Mouse (Mus musculus): Measurements from ENCODE around the gene Galnt13. TPM values are rescaled to one million over a fixed set of nuclear protein-coding genes. Genes with fewer than 3 reads are reported as not detected.

The Galnt13 gene
- polyA plus RNA-seq, 1 experiment = not detected

GRCm38 (mm10) chr2:55034610-55035009, 598.5 kb downstream of the Galnt13 start:
- Histone ChIP-seq H3K27me3 (ENCODE audit: control insufficient read depth) (no peaks in the 10 kb centered on the region), H3K4me1 (ENCODE audit: control insufficient read depth) (no peaks in the 10 kb centered on the region), H3K9me3 (ENCODE audit: control insufficient read depth, low read length) (no peaks in the 10 kb centered on the region), H3K36me3 (ENCODE audit: control insufficient read depth) (no peaks in the 10 kb centered on the region), H3K4me3 (replicated peaks) (no peak overlapping the region)
- TF ChIP-seq TAL1 (IDR thresholded peaks at IDR 0.05; ENCODE audit: low read length) (no peak), GATA1 (IDR thresholded peaks at IDR 0.05; ENCODE audit: low read length) (no peak)

GRCm38 (mm10) chr2:55065469-55066315, 629.6 kb downstream of the Galnt13 start:
- TF ChIP-seq TAL1 (IDR thresholded peaks at IDR 0.05; ENCODE audit: low read length) (no peak), GATA1 (IDR thresholded peaks at IDR 0.05; ENCODE audit: low read length) (no peak)
- no peaks in the 10 kb centered on the region for H3K36me3 ChIP-seq (ENCODE audit: control insufficient read depth)
- no peaks in the 10 kb centered on the region for H3K27me3 ChIP-seq (ENCODE audit: control insufficient read depth)
- H3K4me3 ChIP-seq (replicated peaks) = no peak overlapping the region
- H3K4me1 ChIP-seq (ENCODE audit: control insufficient read depth) = no peaks in the 10 kb centered on the region
- no peaks in the 10 kb centered on the region for H3K9me3 ChIP-seq (ENCODE audit: control insufficient read depth, low read length)

GRCm38 (mm10) chr2:55085580-55085979, 649.5 kb downstream of the Galnt13 start:
- H3K27me3 ChIP-seq (ENCODE audit: control insufficient read depth) = no peaks in the 10 kb centered on the region
- no peaks in the 10 kb centered on the region for H3K36me3 ChIP-seq (ENCODE audit: control insufficient read depth)
- H3K4me3 ChIP-seq (replicated peaks) = no peak overlapping the region
- TF ChIP-seq TAL1 (IDR thresholded peaks at IDR 0.05; ENCODE audit: low read length) (no peak), GATA1 (IDR thresholded peaks at IDR 0.05; ENCODE audit: low read length) (no peak)
- no peaks in the 10 kb centered on the region for H3K9me3 ChIP-seq (ENCODE audit: control insufficient read depth, low read length)
- no peaks in the 10 kb centered on the region for H3K4me1 ChIP-seq (ENCODE audit: control insufficient read depth)

- Histone ChIP-seq H3K9me3 (ENCODE audit: control insufficient read depth, low read length) (no peaks in the 10 kb centered on the region), H3K4me3 (replicated peaks) (no peak overlapping the region), H3K27me3 (ENCODE audit: control insufficient read depth) (no peaks in the 10 kb centered on the region), H3K36me3 (ENCODE audit: control insufficient read depth) (no peaks in the 10 kb centered on the region), H3K4me1 (ENCODE audit: control insufficient read depth) (no peaks in the 10 kb centered on the region)
- TF ChIP-seq TAL1 (IDR thresholded peaks at IDR 0.05; ENCODE audit: low read length) (no peak), GATA1 (IDR thresholded peaks at IDR 0.05; ENCODE audit: low read length) (no peak)
Measured at GRCm38 (mm10) chr2:55088034-55088433, 651.9 kb downstream of the Galnt13 start.

GRCm38 (mm10) chr2:55090332-55090731, 654.2 kb downstream of the Galnt13 start:
- H3K27me3 ChIP-seq (ENCODE audit: control insufficient read depth) = no peaks in the 10 kb centered on the region
- H3K4me1 ChIP-seq (ENCODE audit: control insufficient read depth) = no peaks in the 10 kb centered on the region
- no peak for TF ChIP-seq TAL1 (IDR thresholded peaks at IDR 0.05; ENCODE audit: low read length)
- TF ChIP-seq GATA1 (IDR thresholded peaks at IDR 0.05; ENCODE audit: low read length) = no peak
- H3K4me3 ChIP-seq (replicated peaks) = no peak overlapping the region
- H3K36me3 ChIP-seq (ENCODE audit: control insufficient read depth) = no peaks in the 10 kb centered on the region
- peaks cover 2% of the 10 kb centered on the region; the same call in 1 of the 2 replicates for H3K9me3 ChIP-seq (ENCODE audit: control insufficient read depth, low read length)

GRCm38 (mm10) chr2:55091495-55091894, 655.4 kb downstream of the Galnt13 start:
- TF ChIP-seq TAL1 (IDR thresholded peaks at IDR 0.05; ENCODE audit: low read length) (no peak), GATA1 (IDR thresholded peaks at IDR 0.05; ENCODE audit: low read length) (no peak)
- Histone ChIP-seq H3K4me1 (ENCODE audit: control insufficient read depth) (no peaks in the 10 kb centered on the region), H3K27me3 (ENCODE audit: control insufficient read depth) (no peaks in the 10 kb centered on the region), H3K4me3 (replicated peaks) (no peak overlapping the region), H3K9me3 (ENCODE audit: control insufficient read depth, low read length) (peaks cover 2% of the 10 kb centered on the region; the same call in 1 of the 2 replicates), H3K36me3 (ENCODE audit: control insufficient read depth) (no peaks in the 10 kb centered on the region)

GRCm38 (mm10) chr2:55099100-55099499, 663.0 kb downstream of the Galnt13 start:
- Histone ChIP-seq H3K27me3 (ENCODE audit: control insufficient read depth) (no peaks in the 10 kb centered on the region), H3K36me3 (ENCODE audit: control insufficient read depth) (no peaks in the 10 kb centered on the region), H3K4me3 (replicated peaks) (no peak overlapping the region), H3K4me1 (ENCODE audit: control insufficient read depth) (no peaks in the 10 kb centered on the region), H3K9me3 (ENCODE audit: control insufficient read depth, low read length) (peaks cover 2% of the 10 kb centered on the region; the same call in 1 of the 2 replicates)
- TF ChIP-seq GATA1 (IDR thresholded peaks at IDR 0.05; ENCODE audit: low read length) (no peak), TAL1 (IDR thresholded peaks at IDR 0.05; ENCODE audit: low read length) (no peak)

GRCm38 (mm10) chr2:55101279-55101678, 665.2 kb downstream of the Galnt13 start:
- Histone ChIP-seq H3K4me3 (replicated peaks) (no peak overlapping the region), H3K27me3 (ENCODE audit: control insufficient read depth) (no peaks in the 10 kb centered on the region), H3K9me3 (ENCODE audit: control insufficient read depth, low read length) (0 out of 2 replicates have a peak, but pooled peaks cover 2% of the 10 kb centered on the region), H3K36me3 (ENCODE audit: control insufficient read depth) (no peaks in the 10 kb centered on the region), H3K4me1 (ENCODE audit: control insufficient read depth) (no peaks in the 10 kb centered on the region)
- TF ChIP-seq TAL1 (IDR thresholded peaks at IDR 0.05; ENCODE audit: low read length) (no peak), GATA1 (IDR thresholded peaks at IDR 0.05; ENCODE audit: low read length) (no peak)

- Histone ChIP-seq H3K36me3 (ENCODE audit: control insufficient read depth) (no peaks in the 10 kb centered on the region), H3K9me3 (ENCODE audit: control insufficient read depth, low read length) (0 out of 2 replicates have a peak, but pooled peaks cover 2% of the 10 kb centered on the region), H3K4me3 (replicated peaks) (no peak overlapping the region), H3K27me3 (ENCODE audit: control insufficient read depth) (no peaks in the 10 kb centered on the region), H3K4me1 (ENCODE audit: control insufficient read depth) (no peaks in the 10 kb centered on the region)
- no peak for TF ChIP-seq TAL1 (IDR thresholded peaks at IDR 0.05; ENCODE audit: low read length)
- no peak for TF ChIP-seq GATA1 (IDR thresholded peaks at IDR 0.05; ENCODE audit: low read length)
Measured at GRCm38 (mm10) chr2:55103521-55103920, 667.4 kb downstream of the Galnt13 start.
